Mouse (Mus musculus): ENCODE measurements around the gene Efl1.
"Not testable (repeated sequence)": the region's sequence is repeated elsewhere in the genome, so short reads cannot be mapped to it uniquely, and the experiment has no call there.

Gene Efl1

GRCm38 (mm10) chr7:82759091-82759490 is 110.7 kb downstream of the Efl1 start:
- DNase-seq (ENCODE audit: low spot score in 2 of 2), result no peak

- no peak for DNase-seq (ENCODE audit: low spot score in 2 of 2)
Measured at GRCm38 (mm10) chr7:82764951-82765350, 116.5 kb downstream of the Efl1 start.

DNA sequence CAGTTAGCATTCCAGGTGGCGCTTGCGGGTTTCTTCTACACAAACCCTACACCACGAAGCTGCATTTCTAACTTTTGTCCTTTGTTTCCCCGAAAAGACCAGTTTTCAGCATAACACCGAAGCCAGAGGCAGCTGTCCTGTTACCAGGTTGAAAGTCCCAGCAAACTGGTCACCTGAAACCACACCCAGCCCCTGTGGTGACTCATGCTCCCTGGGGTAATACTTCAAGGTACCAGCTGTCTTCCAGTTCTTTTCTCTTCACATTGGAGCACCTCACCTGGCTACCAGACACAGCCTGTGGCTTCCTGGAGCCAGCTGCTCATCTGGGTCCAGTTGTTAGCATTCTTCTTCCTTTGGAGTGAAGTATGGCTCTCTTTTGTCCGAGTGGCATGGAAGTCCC is 118.2 kb downstream of the Efl1 start:
- no peak for DNase-seq (ENCODE audit: low spot score in 2 of 2)

GRCm38 (mm10) chr7:82770207-82770606 is 121.8 kb downstream of the Efl1 start:
- DNase-seq (ENCODE audit: low spot score in 2 of 2), result no peak

DNA sequence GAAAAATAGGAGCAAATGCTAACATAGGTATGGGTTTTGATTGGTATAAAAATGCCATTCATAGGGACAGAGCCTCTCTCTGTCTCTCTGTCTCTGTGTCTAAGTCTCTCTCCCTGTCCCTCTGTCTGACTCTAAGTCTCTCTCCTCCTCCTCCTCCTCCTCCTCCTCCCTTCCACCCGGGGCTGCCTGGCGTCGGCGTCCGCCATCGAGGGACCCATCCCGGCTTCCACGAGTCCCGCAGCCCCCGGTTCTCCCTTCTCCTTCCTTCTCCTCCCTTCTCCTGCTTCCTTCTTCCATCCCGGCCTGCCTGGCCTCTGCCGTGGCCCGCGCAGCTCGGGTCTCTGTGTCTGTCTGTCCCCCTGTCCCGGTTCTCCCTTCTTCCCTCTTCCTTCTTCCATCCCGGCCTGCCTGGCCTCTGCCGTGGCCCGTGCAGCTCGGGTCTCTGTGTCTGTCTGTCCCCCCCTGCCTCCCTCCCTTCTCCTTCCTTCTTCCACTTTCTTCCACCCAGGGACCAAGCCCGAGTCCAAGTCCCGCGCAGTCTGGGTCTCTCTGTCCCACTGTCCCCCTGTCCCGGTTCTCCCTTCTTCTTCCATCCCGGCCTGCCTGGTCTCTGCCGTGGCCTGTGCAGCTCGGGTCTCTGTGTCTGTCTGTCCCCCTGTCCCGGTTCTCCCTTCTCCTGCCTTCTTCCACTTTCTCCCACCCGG is 122.7 kb downstream of the Efl1 start:
- not testable (repeated sequence) for DNase-seq (ENCODE audit: low spot score in 2 of 2)

DNA sequence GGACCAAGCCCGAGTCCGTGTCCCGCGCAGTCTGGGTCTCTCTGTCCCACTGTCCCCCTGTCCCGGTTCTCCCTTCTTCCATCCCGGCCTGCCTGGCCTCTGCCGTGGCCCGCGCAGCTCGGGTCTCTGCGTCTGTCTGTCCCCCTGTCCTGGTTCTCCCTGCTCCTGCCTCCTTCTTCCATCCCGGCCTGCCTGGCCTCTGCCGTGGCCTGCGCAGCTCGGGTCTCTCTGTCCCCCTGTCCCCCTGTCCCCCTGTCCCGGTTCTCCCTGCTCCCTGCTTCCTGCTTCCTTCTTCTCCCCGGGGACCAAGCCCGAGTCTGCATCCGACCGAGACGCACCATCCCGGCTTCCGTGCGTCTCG is 123.2 kb downstream of the Efl1 start:
- DNase-seq (ENCODE audit: low spot score in 2 of 2), result not testable (repeated sequence)

DNA sequence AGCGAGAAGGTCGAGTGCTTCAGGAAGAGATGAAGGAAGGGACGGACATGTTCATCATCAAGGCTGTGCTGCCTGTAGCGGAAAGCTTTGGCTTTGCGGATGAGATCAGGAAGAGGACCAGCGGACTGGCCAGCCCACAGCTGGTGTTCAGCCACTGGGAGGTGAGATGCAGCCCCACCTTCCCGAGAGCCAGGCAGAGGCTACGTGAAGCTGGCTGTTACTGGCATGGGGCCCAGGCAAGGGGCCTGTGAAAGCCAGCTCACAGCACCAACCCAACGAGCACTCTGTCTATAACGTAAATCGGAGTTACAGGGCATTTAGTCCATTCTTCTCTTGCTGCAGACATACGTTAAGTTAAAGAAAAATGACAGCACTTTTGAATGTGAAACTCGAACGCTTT is 124.1 kb downstream of the Efl1 start:
- DNase-seq (ENCODE audit: low spot score in 2 of 2), result no peak

DNA sequence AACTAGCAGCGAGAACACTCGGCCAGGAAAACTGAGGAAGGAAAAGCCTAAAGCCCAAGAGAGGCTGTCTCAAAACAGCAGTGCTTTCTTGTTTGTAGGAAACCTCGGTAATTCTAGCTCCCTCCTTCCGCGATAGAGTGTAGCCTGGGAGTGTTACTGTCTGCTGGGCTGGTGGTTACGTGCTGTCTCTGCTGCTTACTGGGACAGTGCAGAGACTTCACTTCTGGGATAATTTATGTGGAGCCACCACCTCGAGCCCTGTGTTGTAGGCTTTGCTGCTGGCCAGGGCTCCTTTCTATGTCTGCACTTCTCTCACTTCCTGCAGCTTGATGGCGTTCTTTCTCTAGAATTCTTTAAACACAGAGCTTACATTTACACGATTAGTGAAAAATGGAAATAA is 124.7 kb downstream of the Efl1 start:
- DNase-seq (ENCODE audit: low spot score in 2 of 2), result no peak

DNA sequence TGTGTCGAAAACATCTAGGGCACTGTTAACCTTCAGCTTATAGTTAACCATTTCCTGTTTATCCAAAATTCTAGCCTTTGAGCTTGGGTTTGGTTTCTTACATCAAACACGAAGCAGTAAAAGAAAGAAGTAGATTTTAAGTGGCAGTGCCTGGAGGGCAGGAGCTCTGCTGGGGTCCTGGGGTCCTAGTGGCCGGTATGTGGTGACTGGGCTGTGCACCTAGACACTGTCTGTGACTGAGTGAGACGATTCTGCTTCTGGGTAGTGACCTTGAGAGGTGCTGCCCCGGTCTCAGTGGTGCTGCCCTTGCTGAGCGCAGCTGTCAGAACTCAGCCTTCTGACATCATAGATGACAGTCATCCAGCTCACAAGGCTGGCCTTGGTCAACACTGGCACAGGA is 125.5 kb downstream of the Efl1 start:
- no peak for DNase-seq (ENCODE audit: low spot score in 2 of 2)

GRCm38 (mm10) chr7:82775090-82775489 is 126.7 kb downstream of the Efl1 start:
- no peak for DNase-seq (ENCODE audit: low spot score in 2 of 2)

- no peak for DNase-seq (ENCODE audit: low spot score in 2 of 2)
Measured at GRCm38 (mm10) chr7:82783071-82783470, 134.7 kb downstream of the Efl1 start.

GRCm38 (mm10) chr7:82783693-82784092 is 135.3 kb downstream of the Efl1 start:
- no peak for DNase-seq (ENCODE audit: low spot score in 2 of 2)

GRCm38 (mm10) chr7:82785335-82785934 is 137.0 kb downstream of the Efl1 start:
- no peak for DNase-seq (ENCODE audit: low spot score in 2 of 2)

GRCm38 (mm10) chr7:82785970-82786647 is 137.7 kb downstream of the Efl1 start:
- DNase-seq (ENCODE audit: low spot score in 2 of 2), result no peak

DNA sequence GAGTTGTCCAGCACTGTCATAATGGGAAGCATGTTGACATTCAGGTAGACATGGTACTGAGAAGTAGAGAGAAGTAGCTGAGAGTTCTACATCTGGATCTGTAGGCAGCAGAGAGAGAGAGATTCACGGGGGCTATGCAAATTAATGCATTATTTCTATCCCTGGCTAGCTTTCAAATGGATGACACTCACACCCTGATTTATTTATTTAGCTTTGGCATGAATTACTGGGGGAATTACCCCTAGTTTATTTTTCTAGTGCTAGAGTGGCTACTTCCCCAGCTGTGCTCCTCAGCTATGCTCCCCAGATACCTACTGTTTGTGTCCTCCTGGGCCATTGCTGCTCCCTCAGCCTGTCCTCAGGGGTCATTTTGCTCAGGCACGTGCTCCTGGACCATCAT is 144.2 kb downstream of the Efl1 start:
- no peak for DNase-seq (ENCODE audit: low spot score in 2 of 2)

- DNase-seq (ENCODE audit: low spot score in 2 of 2), result no peak
Measured at GRCm38 (mm10) chr7:82793111-82793510, 144.7 kb downstream of the Efl1 start.

DNA sequence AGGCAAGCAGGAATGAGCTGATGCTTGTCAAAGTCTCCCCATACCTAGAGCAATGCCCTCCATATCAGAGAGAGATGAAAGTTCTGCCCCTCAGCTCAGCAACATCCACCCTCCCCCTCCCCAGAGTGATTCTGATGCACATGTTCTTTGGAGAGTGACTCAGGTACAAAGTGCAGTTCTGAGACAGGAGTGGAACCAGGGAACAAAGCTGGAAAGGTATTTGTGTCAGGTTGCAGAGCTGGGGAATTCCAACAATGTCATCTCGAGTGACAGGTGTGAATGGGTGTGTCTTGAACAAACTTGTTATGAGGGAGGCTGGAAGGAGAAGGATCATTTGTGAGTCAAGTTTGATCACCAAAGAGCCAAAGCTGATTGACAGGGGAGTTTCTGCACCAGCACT is 146.1 kb downstream of the Efl1 start:
- DNase-seq (ENCODE audit: low spot score in 2 of 2), result no peak

DNA sequence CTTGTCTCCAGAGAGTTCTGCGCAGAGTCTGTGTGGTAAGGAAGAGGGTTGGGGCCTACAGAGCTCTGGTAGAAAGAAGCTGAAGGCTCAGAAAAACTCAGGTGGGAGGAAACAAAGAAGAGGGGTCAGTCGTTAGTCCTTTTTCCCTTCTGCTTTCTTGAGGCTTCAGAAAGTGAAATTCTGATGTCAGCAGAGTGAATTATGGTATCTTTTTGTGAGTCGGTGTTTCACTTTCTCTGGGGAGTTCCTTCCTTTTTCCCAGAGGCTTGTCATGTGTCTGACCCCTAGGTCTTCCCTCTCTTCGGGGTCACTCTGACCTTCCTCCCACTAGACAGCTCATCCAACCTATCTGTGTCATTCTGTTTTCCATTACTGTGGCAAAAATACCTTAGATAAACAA is 153.8 kb downstream of the Efl1 start:
- DNase-seq (ENCODE audit: low spot score in 2 of 2), result no peak

GRCm38 (mm10) chr7:82808257-82808656 is 159.8 kb downstream of the Efl1 start:
- DNase-seq (ENCODE audit: low spot score in 2 of 2), result no peak

- DNase-seq (ENCODE audit: low spot score in 2 of 2), result no peak
Measured at GRCm38 (mm10) chr7:82809126-82809525, 160.7 kb downstream of the Efl1 start.

GRCm38 (mm10) chr7:82810799-82811139 is 162.4 kb downstream of the Efl1 start:
- DNase-seq (ENCODE audit: low spot score in 2 of 2), result no peak

DNA sequence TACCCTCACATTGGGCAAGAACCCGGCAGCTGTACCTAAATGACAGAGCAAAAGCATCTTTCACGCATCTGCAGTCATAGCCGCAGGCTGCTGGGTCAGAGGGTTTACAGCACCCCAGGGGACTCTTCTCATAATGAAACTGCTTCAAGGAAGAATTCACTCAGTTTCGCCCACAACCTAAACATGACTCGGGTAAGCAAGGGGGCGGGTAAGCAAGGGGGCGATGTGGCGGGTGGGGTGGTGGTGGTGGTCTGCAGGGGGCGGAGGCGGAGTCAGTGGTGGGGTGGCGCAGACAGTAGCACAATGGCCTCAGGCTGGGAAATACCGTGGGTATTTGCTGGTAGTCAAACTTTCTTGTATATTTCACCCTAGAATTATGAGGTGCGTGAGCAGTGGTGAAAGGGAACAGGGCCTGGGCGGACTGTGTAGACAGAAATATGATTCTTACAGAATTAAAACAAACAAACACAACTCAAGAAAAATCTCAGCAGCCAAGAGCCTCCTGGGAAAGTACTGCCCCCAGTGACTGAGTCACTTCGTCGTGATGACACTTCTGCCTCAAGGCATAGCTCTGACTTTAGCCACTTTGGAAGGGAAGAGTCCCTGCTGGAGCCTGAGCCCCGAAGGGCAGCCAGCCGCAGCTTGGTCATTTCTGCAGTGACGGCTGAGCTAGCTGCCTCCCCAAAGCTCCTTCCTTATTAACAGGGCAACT is 162.9 kb downstream of the Efl1 start:
- no peak for DNase-seq (ENCODE audit: low spot score in 2 of 2)

Measured in frontal cortex, postnatal 25 days (tissue).